Mouse (Mus musculus) lung, embryonic 16.5 days (tissue): ENCODE measurements at regions not wholly inside any gene's neighbourhood (a gene's known extent, or its start where the extent isn't known, plus 50 kb on each side); places are given as distances from the start of the nearest gene placed in this dataset.
"Not testable (repeated sequence)": the region's sequence is repeated elsewhere in the genome, so short reads cannot be mapped to it uniquely, and the experiment has no call there.

Experiments used
- ATAC-seq: fragments of 200-750 bp; cut with Nextera tagmentation; 2 replicates; pipeline ENCODE4 v1.8.0; 2017; ENCODE audit warnings: low read depth, mild to moderate bottlenecking, moderate library complexity
- H3K27ac ChIP-seq: fragments of 300-500 bp; sonication (generic); 2 replicates; pipeline ENCODE4 v1.5.1; 2014; ENCODE audit warnings: mild to moderate bottlenecking, control low read depth, low read length
- H3K27me3 ChIP-seq: fragments of 300-500 bp; sonication (generic); 2 replicates; pipeline ENCODE4 v1.6.1; 2014; ENCODE audit warnings: low read depth, low read length, mixed read lengths; ENCODE audit not compliant: control insufficient read depth, insufficient read depth
- H3K36me3 ChIP-seq: fragments of 300-500 bp; sonication (generic); 2 replicates; pipeline ENCODE4 v1.6.1; 2014; ENCODE audit warnings: low read length; ENCODE audit not compliant: control insufficient read depth, insufficient read depth
- H3K4me1 ChIP-seq: fragments of 300-500 bp; sonication (generic); replicated peaks from 2 replicates; pipeline ENCODE4 v1.6.1; 2014; ENCODE audit warnings: low read length, mixed read lengths; ENCODE audit not compliant: control insufficient read depth, insufficient read depth
- H3K4me2 ChIP-seq: fragments of 300-500 bp; sonication (generic); 2 replicates; pipeline ENCODE4 v1.6.1; 2014; ENCODE audit warnings: low read depth, low read length, control low read depth
- H3K4me3 ChIP-seq: fragments of 300-500 bp; sonication (generic); 2 replicates; pipeline ENCODE4 v1.5.1; 2014; ENCODE audit warnings: mild to moderate bottlenecking, low read length, control low read depth
- H3K9ac ChIP-seq: fragments of 300-500 bp; sonication (generic); 2 replicates; pipeline ENCODE4 v1.6.1; 2014; ENCODE audit warnings: low read length, control low read depth
- H3K9me3 ChIP-seq: fragments of 300-500 bp; sonication (generic); 2 replicates; pipeline ENCODE4 v1.6.1; 2016; ENCODE audit warnings: low read length; ENCODE audit not compliant: control insufficient read depth
- WGBS: fragments of 180-500 bp; shearing (Covaris S2); extraction: QIAGEN DNeasy Blood & Tissue Kit; methylation state at CpG from one replicate; pipeline ENCODE4 v1.1.7; 2014; 5-methylcytosine and 5-hydroxymethylcytosine counted together

- not testable (repeated sequence) for H3K4me2 ChIP-seq, H3K4me1 ChIP-seq, ATAC-seq, H3K27ac ChIP-seq, H3K4me3 ChIP-seq, H3K9me3 ChIP-seq, H3K27me3 ChIP-seq, H3K36me3 ChIP-seq, H3K9ac ChIP-seq
- WGBS: 77% methylated on average over 2 of the region's 6 CpGs
These were observed 303.3 kb downstream of the Rprm start for GRCm38 (mm10) chr2:53782035-53782434.

DNA sequence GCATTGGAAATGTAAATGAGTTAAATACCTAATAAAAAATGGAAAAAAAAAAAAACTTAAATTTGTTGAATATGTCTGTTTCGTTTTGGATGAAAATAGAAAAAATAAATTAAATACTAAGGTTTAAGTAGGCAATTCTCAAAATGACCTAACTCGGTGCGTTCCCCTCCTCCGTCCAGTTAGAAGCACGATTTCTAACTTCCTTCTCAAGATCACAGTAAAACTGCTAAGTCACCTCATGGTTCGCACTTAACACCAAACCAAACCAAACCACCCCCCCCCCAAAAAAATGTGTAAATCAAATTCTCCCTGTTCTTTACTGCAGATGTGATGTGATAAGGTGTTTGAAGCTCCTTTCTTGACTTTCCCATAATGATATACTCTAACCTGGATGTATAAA, 296.8 kb downstream of the Rprm start:
- WGBS: 82% methylated on average over 2 of the region's 6 CpGs
- not testable (repeated sequence) for H3K4me2 ChIP-seq, H3K36me3 ChIP-seq, H3K27me3 ChIP-seq, ATAC-seq, H3K4me1 ChIP-seq, H3K4me3 ChIP-seq, H3K27ac ChIP-seq, H3K9me3 ChIP-seq, H3K9ac ChIP-seq

GRCm38 (mm10) chr2:53796605-53797004, 288.7 kb downstream of the Rprm start:
- ATAC-seq: no peak
- H3K27ac ChIP-seq: no peak overlapping the region
- no peaks in the 10 kb centered on the region for H3K36me3 ChIP-seq
- H3K9ac ChIP-seq: no peak overlapping the region
- H3K9me3 ChIP-seq: no peaks in the 10 kb centered on the region
- H3K27me3 ChIP-seq: no peaks in the 10 kb centered on the region
- H3K4me2 ChIP-seq: no peak overlapping the region
- 61% methylated on average over 1 of the region's 1 CpGs for WGBS
- no peak overlapping the region for H3K4me3 ChIP-seq
- H3K4me1 ChIP-seq: no peaks in the 10 kb centered on the region

- Histone ChIP-seq H3K9me3 (no peaks in the 10 kb centered on the region), H3K36me3 (no peaks in the 10 kb centered on the region), H3K4me3 (no peak overlapping the region), H3K27ac (no peak overlapping the region), H3K27me3 (no peaks in the 10 kb centered on the region), H3K4me2 (no peak overlapping the region), H3K9ac (no peak overlapping the region), H3K4me1 (no peaks in the 10 kb centered on the region)
- no peak for ATAC-seq
These were observed 281.7 kb downstream of the Rprm start for GRCm38 (mm10) chr2:53803666-53804065.

DNA sequence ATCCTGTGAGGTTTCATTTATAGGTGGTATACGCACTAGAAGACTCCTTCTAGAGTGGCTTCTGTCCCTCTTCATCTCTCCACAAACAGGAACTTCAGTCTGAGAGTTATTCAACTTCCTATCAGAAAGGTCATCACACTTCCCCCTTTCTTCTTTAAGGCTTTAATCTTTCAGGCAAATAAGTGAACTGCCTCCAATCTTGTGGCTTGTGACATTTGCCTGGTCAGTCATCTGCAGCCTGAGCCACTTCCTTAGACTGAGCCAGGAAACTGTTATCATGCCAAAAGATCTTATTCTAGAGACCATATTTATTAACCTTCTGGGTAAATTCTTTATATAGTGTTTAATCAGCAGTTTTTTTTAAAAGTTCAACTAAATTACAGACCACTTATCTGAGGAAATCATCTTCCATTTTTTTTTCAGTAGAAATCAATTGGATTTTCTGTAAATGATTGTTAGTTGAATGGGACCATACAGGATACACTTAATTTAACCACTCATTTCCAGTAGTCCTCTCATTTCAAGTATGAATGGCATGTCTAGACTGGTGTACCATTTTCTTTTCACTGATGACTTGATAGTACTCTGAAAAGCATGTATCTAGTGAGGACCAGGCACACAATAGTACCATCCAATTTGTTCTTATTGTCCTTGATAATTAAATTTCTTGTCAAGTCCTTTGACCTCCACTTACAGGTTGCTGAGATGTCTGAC, 234.4 kb downstream of the Rprm start:
- 54% methylated on average over 1 of the region's 1 CpGs for WGBS
- Histone ChIP-seq H3K9me3 (no peaks in the 10 kb centered on the region), H3K27ac (no peak overlapping the region), H3K4me3 (no peak overlapping the region), H3K36me3 (no peaks in the 10 kb centered on the region), H3K27me3 (no peaks in the 10 kb centered on the region), H3K4me2 (no peak overlapping the region), H3K9ac (no peak overlapping the region), H3K4me1 (no peaks in the 10 kb centered on the region)
- no peak for ATAC-seq
